ENCODE assay signal across 9 mouse cellular contexts in the genomic region with DNA sequence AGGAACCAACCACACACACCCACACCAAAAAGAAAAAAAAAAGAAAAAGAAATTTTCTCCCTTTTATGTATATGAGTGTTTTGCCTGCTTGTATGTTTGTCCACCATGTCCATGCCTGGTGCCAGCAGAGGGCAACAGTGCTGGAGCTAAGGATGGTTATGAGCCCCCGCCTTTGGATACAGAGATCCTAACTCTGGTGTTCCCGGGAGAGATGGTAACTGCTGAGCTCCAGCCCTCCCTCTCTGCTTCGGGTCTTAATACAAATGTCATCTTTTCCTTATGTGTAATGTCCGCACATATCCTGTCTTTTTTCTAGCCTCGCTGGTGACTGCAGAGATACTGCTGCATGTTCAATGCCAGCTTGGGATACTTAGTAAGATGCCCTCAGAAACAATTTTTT. TPM values are rescaled to one million over a fixed set of nuclear protein-coding genes. Genes with fewer than 3 reads are reported as not detected.
DNase-seq lines count a peak whose midpoint lies in the region; ATAC-seq and TF ChIP-seq lines count a peak whose summit lies in the region.
"Had no signal": no experiment of that assay in that cellular context is flagged by ENCODE, and none has a peak within 500 bp of the region (broad histone marks: within the 10 kb centered on the region; RNA-seq: fewer than 3 reads in every experiment).

No protein-coding gene starts in this region.

- no peak for ATAC-seq in embryonic facial prominence, embryonic 13.5 days (ENCODE audit: insufficient number of reproducible peaks, insufficient read depth, low FRiP score, low TSS enrichment, low read depth)
- no peak for ATAC-seq in limb, embryonic 14.5 days (ENCODE audit: low FRiP score, low read depth)

- intact Hi-C loops in gastrocnemius, adult 2 months (cut with DNase I), result loop anchor here (5.0 kb wide), 1 partner anchor 98 kb away; no protein-coding TSS in a partner anchor
- intact Hi-C loops in gastrocnemius, postnatal 14 days (cut with DNase I; ENCODE audit: low total_unique reads), result loop anchor here (10.0 kb wide), 1 partner anchor 75 kb away; a partner anchor contains a TSS

- peak overlapping the region; percentile 89 for H3K4me2 ChIP-seq in embryonic facial prominence, embryonic 13.5 days
- H3K4me2 ChIP-seq in limb, embryonic 14.5 days (replicated peaks; ENCODE audit: low read depth, low read length, severe bottlenecking), result peak overlapping the region; percentile 86

- H3K4me3 ChIP-seq in gastrocnemius, adult 2 months, result peak overlapping the region; percentile 86
- H3K4me3 ChIP-seq in embryonic facial prominence, embryonic 13.5 days, result peak overlapping the region; percentile 59
- peak overlapping the region; percentile 49 for H3K4me3 ChIP-seq in limb, embryonic 14.5 days (replicated peaks; ENCODE audit: low read length)

- H3K27ac ChIP-seq in gastrocnemius, adult 2 months, result peak overlapping the region; percentile 81; the same call in 1 of the 2 replicates
- H3K27ac ChIP-seq in embryonic facial prominence, embryonic 13.5 days, result peak overlapping the region; percentile 84
- peak overlapping the region; percentile 73 for H3K27ac ChIP-seq in limb, embryonic 14.5 days (replicated peaks; ENCODE audit: low read depth, low read length)

- 3% methylated on average over 5 of the region's 5 CpGs for WGBS in embryonic facial prominence, embryonic 13.5 days
- WGBS in limb, embryonic 14.5 days, result 8% methylated on average over 5 of the region's 5 CpGs

- no peak for TF ChIP-seq CTCF in gastrocnemius, adult 2 months (IDR thresholded peaks at IDR 0.05)

- H3K4me1 ChIP-seq in embryonic facial prominence, embryonic 13.5 days, result peaks cover 28% of the 10 kb centered on the region
- peaks cover 10% of the 10 kb centered on the region for H3K4me1 ChIP-seq in limb, embryonic 14.5 days (ENCODE audit: control insufficient read depth, insufficient read depth, low read length)

- H3K36me3 ChIP-seq in embryonic facial prominence, embryonic 13.5 days, result peaks cover 8% of the 10 kb centered on the region
- no peaks in the 10 kb centered on the region for H3K36me3 ChIP-seq in limb, embryonic 14.5 days (ENCODE audit: control insufficient read depth, insufficient read depth, low read length)

- no peaks in the 10 kb centered on the region for H3K9me3 ChIP-seq in embryonic facial prominence, embryonic 13.5 days
- no peaks in the 10 kb centered on the region for H3K9me3 ChIP-seq in limb, embryonic 14.5 days (ENCODE audit: control insufficient read depth, low read length)

- peaks cover 30% of the 10 kb centered on the region for H3K27me3 ChIP-seq in embryonic facial prominence, embryonic 13.5 days
- peaks cover 16% of the 10 kb centered on the region for H3K27me3 ChIP-seq in limb, embryonic 14.5 days (ENCODE audit: control insufficient read depth, insufficient read depth, low read length)

- DNase-seq in gastrocnemius, adult 2 months, result no peak
- no peak for DNase-seq in gastrocnemius, postnatal 14 days
- DNase-seq in 3T3-L1 (ENCODE audit: low read depth, low spot score), result peak; percentile 58
- DNase-seq in limb, embryonic 14.5 days (ENCODE audit: low spot score), result no peak
- no peak for DNase-seq in thymus, postnatal 4 days
- no peak for DNase-seq in layer of hippocampus, adult 18-20 months (ENCODE audit: low spot score in 2 of 2)
- no peak for DNase-seq in frontal cortex, postnatal 14 days (ENCODE audit: low spot score in 2 of 2)

- H3K9ac ChIP-seq in embryonic facial prominence, embryonic 13.5 days, result peak overlapping the region; percentile 51; the same call in 1 of the 2 replicates
- 0 out of 2 replicates have a peak overlapping the region, but pooled peaks have one; percentile 12 for H3K9ac ChIP-seq in limb, embryonic 14.5 days (ENCODE audit: low read depth, low read length, severe bottlenecking)

- no peak for TF ChIP-seq POLR2A in limb, embryonic 14.5 days (IDR thresholded peaks at IDR 0.05; ENCODE audit: borderline replicate concordance, extremely low read depth, insufficient read depth, insufficient read length)

RNA-seq across cellular contexts. Expression of a gene that starts 1.1 kb away (rescaled TPM):
- 1 to 10 TPM; 6.3 to 6.7 TPM for total RNA-seq in gastrocnemius, adult 2 months (2021)
- 1 to 10 TPM; 2.2 to 3.7 TPM for total RNA-seq in gastrocnemius, postnatal 14 days (2021)
- polyA plus RNA-seq in embryonic facial prominence, embryonic 13.5 days (2015; fragmentation: Nextera tagmentation; extraction: Ambion mirVana), result 6.0 and 6.7 TPM in 2 replicates
- 13.6 and 19.3 TPM in 2 replicates for polyA plus RNA-seq in limb, embryonic 14.5 days (2012; rRNA removed)
- polyA plus RNA-seq in limb, embryonic 14.5 days (2014; fragmentation: Nextera tagmentation; extraction: Ambion mirVana), result 5.3 and 5.7 TPM in 2 replicates
- 10 to 100 TPM; 50.1 to 50.7 TPM for total RNA-seq in layer of hippocampus, adult 18-20 months (2021)

RNA-seq across cellular contexts. Expression of a gene that starts 2.8 kb away (rescaled TPM):
- total RNA-seq in gastrocnemius, adult 2 months (2021), result not detected
- not detected for total RNA-seq in gastrocnemius, postnatal 14 days (2021)
- not detected in 2 replicates for polyA plus RNA-seq in embryonic facial prominence, embryonic 13.5 days (2015; fragmentation: Nextera tagmentation; extraction: Ambion mirVana)
- polyA plus RNA-seq in limb, embryonic 14.5 days (2012; rRNA removed), result 0.06 TPM in 1 of 2 replicates, not detected in the other
- polyA plus RNA-seq in limb, embryonic 14.5 days (2014; fragmentation: Nextera tagmentation; extraction: Ambion mirVana), result not detected in 2 replicates
- total RNA-seq in layer of hippocampus, adult 18-20 months (2021), result under 1 TPM; 0.20 to 0.40 TPM
- polyA plus RNA-seq: erythroblast, embryonic 14.5 days had no signal

RNA-seq across cellular contexts. Expression of a gene that starts 13.8 kb away (rescaled TPM):
- 10 to 100 TPM; 18.2 to 20.5 TPM for total RNA-seq in gastrocnemius, adult 2 months (2021)
- total RNA-seq in gastrocnemius, postnatal 14 days (2021), result 10 to 100 TPM; 14.9 to 18.6 TPM
- polyA plus RNA-seq in embryonic facial prominence, embryonic 13.5 days (2015; fragmentation: Nextera tagmentation; extraction: Ambion mirVana), result 30.1 and 33.2 TPM in 2 replicates
- polyA plus RNA-seq in limb, embryonic 14.5 days (2012; rRNA removed), result 36.1 and 46.8 TPM in 2 replicates
- polyA plus RNA-seq in limb, embryonic 14.5 days (2014; fragmentation: Nextera tagmentation; extraction: Ambion mirVana), result 34.2 and 37.3 TPM in 2 replicates
- total RNA-seq in layer of hippocampus, adult 18-20 months (2021), result 10 to 100 TPM; 53.8 to 57.2 TPM

RNA-seq across cellular contexts. Expression of a gene that starts 33.3 kb away (rescaled TPM):
- not detected for total RNA-seq in gastrocnemius, adult 2 months (2021)
- not detected for total RNA-seq in gastrocnemius, postnatal 14 days (2021)
- polyA plus RNA-seq in embryonic facial prominence, embryonic 13.5 days (2015; fragmentation: Nextera tagmentation; extraction: Ambion mirVana), result 0.62 and 1.8 TPM in 2 replicates
- 5.3 and 6.7 TPM in 2 replicates for polyA plus RNA-seq in limb, embryonic 14.5 days (2012; rRNA removed)
- 3.1 and 3.2 TPM in 2 replicates for polyA plus RNA-seq in limb, embryonic 14.5 days (2014; fragmentation: Nextera tagmentation; extraction: Ambion mirVana)
- total RNA-seq in layer of hippocampus, adult 18-20 months (2021), result not detected

RNA-seq across cellular contexts. Expression of a gene that starts 34.2 kb away (rescaled TPM):
- 10 to 100 TPM; 70.9 to 81.5 TPM for total RNA-seq in gastrocnemius, adult 2 months (2021)
- 10 to 100 TPM; 38.2 to 41.1 TPM for total RNA-seq in gastrocnemius, postnatal 14 days (2021)
- 36.0 and 43.2 TPM in 2 replicates for polyA plus RNA-seq in embryonic facial prominence, embryonic 13.5 days (2015; fragmentation: Nextera tagmentation; extraction: Ambion mirVana)
- polyA plus RNA-seq in limb, embryonic 14.5 days (2012; rRNA removed), result 97.0 and 113 TPM in 2 replicates
- polyA plus RNA-seq in limb, embryonic 14.5 days (2014; fragmentation: Nextera tagmentation; extraction: Ambion mirVana), result 23.0 and 27.5 TPM in 2 replicates
- total RNA-seq in layer of hippocampus, adult 18-20 months (2021), result 100 to 1,000 TPM; 118 to 123 TPM

Comparison
In these comparisons a context has a peak if more than half of its experiments do, and no peak if none do; other contexts are left out.
1. RNA of a gene that starts 1.1 kb away (total RNA-seq): 50.1 to 50.7 TPM in layer of hippocampus, adult 18-20 months; 6.3 to 6.7 TPM in gastrocnemius, adult 2 months and 2.2 to 3.7 TPM in gastrocnemius, postnatal 14 days; every median in the first group is over 4 times any median in the second.
2. Peak in every context shown above with its lines, with median percentiles within 50 percentile points of each other: H3K27ac ChIP-seq and H3K4me3 ChIP-seq.